Mouse (Mus musculus) layer of hippocampus, adult 11-12 months (tissue): ENCODE measurements around the gene Zdhhc24.
"Not testable (repeated sequence)": the region's sequence is repeated elsewhere in the genome, so short reads cannot be mapped to it uniquely, and the experiment has no call there.

Experiments
- DNase-seq: peaks from one replicate; pipeline ENCODE4 v3.0.0; 2022; ENCODE audit warnings: low spot score

Zdhhc24 gene

DNA sequence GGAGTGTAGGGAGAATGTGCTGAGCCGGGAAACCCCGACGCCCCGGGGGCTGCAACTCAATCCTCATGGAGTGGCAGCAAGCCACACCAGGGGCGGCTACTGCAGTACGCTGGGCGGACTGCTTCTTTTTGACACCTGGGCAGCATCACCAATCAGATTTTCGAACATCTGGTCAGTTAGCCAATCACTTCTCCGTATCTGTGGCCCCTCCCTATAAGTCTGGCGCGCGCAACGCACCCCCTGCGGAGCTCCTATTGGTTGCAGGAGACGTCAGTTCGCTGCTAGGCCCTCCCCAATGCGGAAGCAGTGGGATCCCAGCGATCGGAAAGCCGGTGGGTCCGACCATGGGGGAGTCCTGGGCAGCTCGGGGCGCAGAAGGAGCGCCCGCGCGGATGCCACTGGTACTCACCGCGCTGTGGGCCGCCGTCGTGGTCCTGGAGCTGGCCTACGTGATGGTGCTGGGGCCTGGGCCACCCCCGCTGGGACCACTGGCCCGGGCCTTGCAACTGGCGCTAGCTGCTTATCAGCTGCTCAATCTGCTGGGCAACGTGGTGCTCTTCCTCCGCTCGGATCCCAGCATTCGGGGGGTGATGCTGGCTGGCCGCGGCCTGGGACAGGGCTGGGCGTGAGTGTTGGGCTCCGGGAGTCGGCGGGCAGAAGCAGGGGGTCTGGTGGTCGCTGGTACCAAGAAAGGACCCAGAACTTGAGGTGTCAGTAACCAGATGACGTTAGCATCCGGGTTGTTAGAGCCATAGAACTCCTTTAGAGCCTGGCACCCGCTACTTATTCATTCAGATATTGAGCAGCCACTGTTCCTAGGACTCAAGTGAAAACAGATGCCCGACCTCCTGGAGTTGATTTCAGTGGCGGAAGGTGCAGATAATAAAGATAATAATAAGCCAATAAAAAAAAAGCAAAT is at the start of gene Zdhhc24:
Zdhhc24 (plus strand) TSS at position 264 of the 919 bp plus-strand sequence.
- DNase-seq: peak; percentile 96

DNA sequence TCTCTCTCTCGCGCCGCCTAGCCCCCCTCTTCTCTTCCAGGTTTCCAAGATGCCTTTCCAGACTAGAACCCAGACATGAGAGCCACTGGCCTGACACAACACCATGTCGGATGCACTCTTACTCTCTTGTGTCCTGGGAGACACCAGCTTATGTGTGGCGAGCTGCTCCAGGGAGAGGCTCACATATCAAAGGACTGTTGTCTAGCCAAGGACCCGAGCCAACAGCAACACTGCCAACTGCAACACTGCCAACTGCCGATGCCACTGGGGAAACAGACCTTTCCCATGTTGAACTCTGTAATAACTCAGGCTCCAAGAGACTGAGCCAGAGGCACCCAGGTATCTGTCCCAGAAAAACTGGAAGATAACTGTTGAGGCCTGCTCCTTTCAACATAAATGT is 49.3 kb upstream of the Zdhhc24 start:
- DNase-seq: peak; percentile 59

GRCm38 (mm10) chr19:4833977-4834376 is 44.5 kb upstream of the Zdhhc24 start:
- no peak for DNase-seq

- no peak for DNase-seq
Observed at GRCm38 (mm10) chr19:4836096-4836495, 42.4 kb upstream of the Zdhhc24 start.

- no peak for DNase-seq
Observed at GRCm38 (mm10) chr19:4837049-4837448, 41.4 kb upstream of the Zdhhc24 start.

- no peak for DNase-seq
Observed at GRCm38 (mm10) chr19:4838526-4839140, 39.8 kb upstream of the Zdhhc24 start.

DNA sequence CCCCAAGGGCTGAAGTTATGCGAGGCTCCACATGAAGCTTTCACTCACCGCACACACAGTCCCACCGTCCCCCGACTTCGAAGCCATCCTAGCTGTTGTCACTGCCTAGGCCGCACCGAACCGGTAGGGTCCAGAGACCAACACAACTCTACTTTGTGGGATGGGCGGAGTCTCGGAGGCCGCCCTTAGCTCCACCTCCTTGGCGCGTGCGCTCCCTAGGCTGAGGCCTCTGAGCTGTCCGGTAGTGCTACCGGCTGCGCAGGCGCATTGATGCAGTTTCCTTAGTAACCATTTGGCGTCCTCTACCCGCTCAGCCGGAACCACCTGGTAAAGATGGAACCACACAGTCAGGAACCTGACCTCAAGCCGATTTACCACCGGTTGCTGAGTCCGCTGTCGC is 39.3 kb upstream of the Zdhhc24 start, which contains the start of the genes Ccs and Ccdc87:
Ccs (minus strand) TSS at position 184 of the 400 bp plus-strand sequence.
Ccdc87 (plus strand) TSS at position 218 of the 400 bp plus-strand sequence.
- peak; percentile 97 for DNase-seq

- no peak for DNase-seq
Observed at GRCm38 (mm10) chr19:4840848-4841247, 37.6 kb upstream of the Zdhhc24 start.

DNA sequence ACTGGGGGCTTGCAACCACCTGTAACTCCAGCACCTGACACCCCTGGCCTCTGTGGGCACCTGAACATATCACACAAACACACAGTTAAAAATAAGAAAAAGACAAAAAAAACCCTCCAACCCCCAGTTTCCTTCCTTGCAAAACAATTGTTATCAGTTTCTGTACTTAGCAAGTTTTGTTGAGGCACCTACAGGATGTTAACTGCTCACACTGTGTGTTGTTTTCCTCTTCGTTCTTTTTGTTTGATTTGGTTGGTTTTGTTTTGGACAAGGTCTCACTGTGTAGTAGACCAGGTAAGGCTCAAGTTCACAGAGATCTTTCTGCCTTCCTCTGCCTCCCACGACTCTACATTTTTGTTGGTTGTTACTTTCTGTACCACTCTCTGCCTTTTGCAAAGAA is 35.9 kb upstream of the Zdhhc24 start:
- no peak for DNase-seq

- DNase-seq: no peak
Observed at GRCm38 (mm10) chr19:4845846-4846245, 32.6 kb upstream of the Zdhhc24 start.

- DNase-seq: no peak
Observed at GRCm38 (mm10) chr19:4847490-4847889, 31.0 kb upstream of the Zdhhc24 start.

- no peak for DNase-seq
Observed at GRCm38 (mm10) chr19:4849800-4850199, 28.7 kb upstream of the Zdhhc24 start.

GRCm38 (mm10) chr19:4850281-4850680 is 28.2 kb upstream of the Zdhhc24 start:
- no peak for DNase-seq

DNA sequence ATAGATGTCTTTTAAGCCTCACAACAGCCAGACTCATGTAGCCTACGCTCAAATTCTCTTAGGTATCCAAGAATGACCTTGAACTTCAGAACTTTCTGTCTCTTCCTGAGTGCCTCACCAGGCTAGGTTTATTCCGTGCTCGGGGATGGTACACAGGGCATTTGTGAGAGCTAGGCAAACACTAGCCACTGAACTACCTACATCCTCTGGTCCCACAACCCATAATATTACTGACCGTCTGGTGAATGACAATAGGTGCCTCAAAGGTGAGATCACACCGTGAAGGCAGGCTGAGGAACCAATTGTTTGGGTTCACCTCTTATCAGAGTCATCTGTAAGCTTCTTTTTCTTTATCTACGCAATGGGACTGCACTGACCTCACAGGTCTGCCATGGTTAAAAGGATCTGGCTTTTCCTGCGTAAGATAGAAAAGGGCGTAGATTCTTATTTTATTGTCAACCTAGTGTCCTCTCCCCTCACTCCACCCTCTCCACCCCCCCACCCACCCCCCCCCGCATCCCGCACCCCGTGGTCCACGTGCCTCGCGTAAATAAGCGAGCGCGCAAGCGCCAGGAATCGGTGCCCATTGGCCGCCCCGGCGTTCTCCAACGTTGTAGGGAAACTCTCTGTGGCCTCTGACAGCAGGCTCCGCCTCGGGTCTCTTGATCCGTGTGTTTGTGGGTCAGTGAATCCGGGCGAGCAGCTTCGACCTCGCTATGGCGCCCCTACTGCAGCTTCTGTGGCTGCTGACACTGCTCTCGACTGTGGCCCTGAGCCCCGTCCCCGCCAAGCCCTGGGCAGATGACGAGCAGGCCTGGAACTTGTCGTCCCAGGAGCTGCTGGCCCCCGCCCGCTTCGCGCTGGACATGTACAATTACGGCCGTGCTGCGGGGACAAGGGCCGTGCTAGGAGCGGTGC is 23.7 kb upstream of the Zdhhc24 start, which contains the start of gene Ctsf:
Ctsf (plus strand) TSS at position 579 of the 918 bp plus-strand sequence.
- DNase-seq: peak; percentile 92

GRCm38 (mm10) chr19:4855470-4855820 is 23.0 kb upstream of the Zdhhc24 start:
- no peak for DNase-seq

GRCm38 (mm10) chr19:4855951-4856350 is 22.5 kb upstream of the Zdhhc24 start:
- DNase-seq: no peak

DNA sequence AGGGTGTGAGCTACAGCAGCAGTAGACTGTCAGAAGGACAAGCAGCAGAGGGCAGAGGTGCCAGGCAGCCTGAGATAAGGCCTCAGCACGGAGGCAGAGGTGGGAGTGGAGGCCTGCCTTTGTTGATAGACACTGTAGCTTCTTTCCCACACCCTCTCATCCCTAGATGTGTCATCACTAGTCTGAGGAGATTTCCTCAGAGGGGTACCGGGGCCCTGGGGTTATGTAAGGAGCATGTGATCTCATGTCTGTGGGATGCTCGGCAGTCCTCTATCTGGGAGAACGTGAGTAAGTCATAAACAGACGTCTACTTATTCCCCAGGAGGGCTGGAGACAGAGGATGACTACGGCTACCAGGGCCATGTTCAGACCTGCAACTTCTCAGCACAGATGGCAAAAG is 19.4 kb upstream of the Zdhhc24 start:
- no peak for DNase-seq

DNA sequence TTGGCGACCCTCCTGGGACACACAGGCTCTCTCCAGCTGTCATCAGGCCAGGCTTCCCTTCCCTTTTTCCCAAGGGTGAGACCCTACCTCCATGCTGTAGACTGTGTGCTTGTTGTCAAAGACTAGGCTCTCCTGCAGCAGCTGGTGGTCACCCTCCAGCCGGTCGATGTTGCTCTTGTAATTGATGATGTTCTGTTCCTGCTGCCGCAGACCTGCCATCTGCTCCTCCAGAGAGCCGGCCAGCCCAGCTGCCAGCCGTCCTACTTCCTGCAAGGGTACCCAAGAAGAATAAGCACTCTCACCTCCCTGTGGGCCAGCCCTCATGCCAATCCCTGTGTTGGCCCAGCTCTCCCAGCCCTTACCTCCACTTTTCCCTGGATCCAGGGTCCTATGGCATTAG is 15.4 kb upstream of the Zdhhc24 start:
- DNase-seq: no peak

- no peak for DNase-seq
Observed at GRCm38 (mm10) chr19:4865147-4865546, 13.3 kb upstream of the Zdhhc24 start.

DNA sequence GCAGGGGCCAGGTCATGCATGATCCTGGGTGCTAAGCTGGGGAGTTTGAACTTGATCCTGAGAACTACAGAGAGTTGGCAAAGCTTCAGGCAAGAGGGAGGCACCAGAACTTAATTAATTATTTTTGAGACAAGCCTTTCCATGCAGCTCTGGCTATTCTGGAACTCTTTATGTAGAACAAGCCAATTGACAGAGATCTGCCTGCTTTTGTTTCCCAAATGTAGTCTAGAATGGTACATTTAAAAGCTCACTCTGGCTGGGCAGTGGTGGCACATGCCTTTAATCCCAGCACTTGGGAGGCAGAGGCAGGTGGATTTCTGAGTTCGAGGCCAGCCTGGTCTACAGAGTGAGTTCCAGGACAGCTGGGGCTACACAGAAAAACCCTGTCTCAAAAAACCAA is 3.9 kb upstream of the Zdhhc24 start:
- DNase-seq: not testable (repeated sequence)

DNA sequence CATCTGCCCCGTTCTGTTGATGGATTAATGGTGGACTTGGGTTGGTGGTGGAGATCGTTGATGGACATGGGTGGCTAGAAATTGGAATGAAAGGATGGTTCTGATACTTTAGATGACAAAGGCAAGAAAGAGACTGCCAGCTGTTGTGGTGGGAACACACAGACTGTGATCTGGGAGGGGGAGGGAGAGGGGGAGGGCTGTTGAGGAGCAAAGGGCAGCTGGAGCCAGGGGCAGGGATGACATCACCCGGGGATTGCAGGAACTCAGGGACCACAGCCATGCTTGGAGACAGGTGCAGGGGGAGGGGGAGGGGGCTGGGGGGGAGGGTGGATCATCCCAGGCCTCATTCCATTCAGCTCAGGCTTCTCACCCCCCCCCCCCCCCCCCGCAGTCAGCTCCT is 2.2 kb upstream of the Zdhhc24 start:
- no peak for DNase-seq

DNA sequence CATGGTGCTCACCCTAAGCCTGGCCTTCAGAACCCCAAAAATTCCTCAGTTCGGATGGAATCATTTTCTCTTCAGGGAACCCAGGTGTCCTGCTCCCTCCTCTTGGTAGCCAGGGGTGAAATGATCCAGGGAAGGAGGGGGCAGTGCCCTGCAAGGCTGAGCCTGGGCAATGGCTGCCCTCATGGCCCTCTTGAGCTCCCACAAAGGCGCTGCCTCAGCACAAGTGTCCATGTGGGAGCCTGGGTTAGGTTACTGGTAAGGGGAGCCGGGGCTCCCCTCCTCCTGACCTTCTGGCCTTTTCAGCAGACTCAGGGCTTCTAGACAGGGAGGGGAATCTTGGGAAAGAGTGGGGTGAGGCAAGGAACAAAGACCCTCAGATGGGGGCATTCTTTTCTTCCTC is 1.7 kb upstream of the Zdhhc24 start:
- no peak for DNase-seq
